Mouse (Mus musculus): Measurements from ENCODE around the gene Mrtfb. TPM values are rescaled to one million over a fixed set of nuclear protein-coding genes. Genes with fewer than 3 reads are reported as not detected.
A peak's percentile ranks its signal among the peaks of the same experiment; 100 is the strongest.

Mrtfb gene
- polyA plus RNA-seq, 1 experiment = 67.5 TPM

DNA sequence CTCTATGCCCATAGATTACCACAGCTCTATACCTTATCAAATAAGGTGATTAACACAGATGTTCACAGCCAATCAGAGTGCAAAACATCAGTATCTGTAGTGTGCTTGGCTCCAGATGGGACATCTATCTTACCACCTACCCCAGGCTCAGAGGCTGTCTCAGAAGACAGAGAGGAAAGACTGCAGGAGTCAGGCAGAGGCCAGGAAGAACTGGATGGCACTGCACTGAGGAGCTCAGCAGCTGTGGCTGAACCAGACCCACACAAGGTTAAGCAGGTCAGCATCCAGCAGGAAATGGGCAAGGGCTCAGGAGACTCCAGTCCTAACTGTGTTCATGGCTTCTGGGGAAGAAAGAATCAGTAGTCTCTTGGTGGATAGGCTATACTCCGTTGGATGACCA lies 55.1 kb downstream of the Mrtfb start:
- Histone ChIP-seq H3K4me1 (ENCODE audit: control insufficient read depth, insufficient read depth, low read length) (peaks cover 12% of the 10 kb centered on the region), H3K27ac (ENCODE audit: insufficient read depth, low read length) (no peak overlapping the region), H3K4me3 (ENCODE audit: insufficient read depth, low read length) (no peak overlapping the region)
- no peak for TF ChIP-seq POLR2A (IDR thresholded peaks at IDR 0.05; ENCODE audit: extremely low read depth, insufficient read depth, low read length)
- TF ChIP-seq CTCF (IDR thresholded peaks at IDR 0.05; ENCODE audit: extremely low read depth, insufficient read depth, low read length) = no peak

DNA sequence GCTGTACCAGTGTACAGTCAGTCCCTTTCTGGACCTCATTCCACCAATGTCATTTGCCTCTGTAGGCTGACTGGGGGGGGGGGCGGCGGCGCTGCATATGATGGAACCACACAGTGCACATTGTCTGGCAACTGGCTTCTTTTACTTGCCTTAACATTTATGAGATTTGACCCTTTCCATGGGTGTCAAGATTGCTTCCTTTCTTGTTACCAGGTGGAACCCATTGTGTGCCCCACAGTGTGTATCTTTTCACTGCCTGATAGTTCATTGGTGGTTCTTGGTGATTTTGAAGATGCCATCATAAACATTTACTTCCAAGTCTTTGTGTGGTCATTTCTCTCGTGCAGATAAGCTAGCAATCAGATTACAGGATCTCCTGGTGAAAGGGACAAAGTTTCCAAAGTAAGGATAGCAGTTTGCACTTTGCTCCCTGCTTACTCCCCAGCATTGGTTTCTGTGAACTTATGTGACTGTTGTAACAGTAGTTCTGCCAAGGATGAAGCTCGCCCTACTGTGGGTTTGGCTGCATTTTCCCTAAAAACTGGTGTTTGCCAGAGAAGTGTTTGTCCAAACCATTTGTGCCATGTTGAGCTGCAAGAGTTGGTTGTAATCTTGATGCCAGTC lies 56.9 kb downstream of the Mrtfb start:
- Histone ChIP-seq H3K27ac (ENCODE audit: insufficient read depth, low read length) (no peak overlapping the region), H3K4me1 (ENCODE audit: control insufficient read depth, insufficient read depth, low read length) (peaks cover 9% of the 10 kb centered on the region), H3K4me3 (ENCODE audit: insufficient read depth, low read length) (no peak overlapping the region)
- no peak for TF ChIP-seq POLR2A (IDR thresholded peaks at IDR 0.05; ENCODE audit: extremely low read depth, insufficient read depth, low read length)
- TF ChIP-seq CTCF (IDR thresholded peaks at IDR 0.05; ENCODE audit: extremely low read depth, insufficient read depth, low read length) = no peak

DNA sequence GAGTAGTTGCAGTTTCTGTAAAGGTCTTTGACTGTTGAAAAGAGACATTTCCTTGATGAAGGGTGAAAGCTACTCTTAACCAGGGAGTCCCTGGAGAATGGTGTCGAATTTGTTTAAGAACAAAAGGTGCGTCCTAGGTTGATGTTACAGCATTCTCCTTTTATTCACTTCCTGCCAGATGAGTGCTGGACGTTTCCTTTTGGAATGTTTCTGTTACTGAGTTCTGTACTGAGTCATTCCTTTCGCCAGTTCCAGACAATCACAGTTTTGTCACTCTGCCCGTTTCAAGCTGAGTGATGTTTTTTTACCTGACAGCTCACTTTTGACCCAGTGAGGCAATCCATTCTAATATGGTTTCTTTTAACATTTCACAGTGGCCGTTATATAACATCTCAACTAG lies 67.5 kb downstream of the Mrtfb start:
- Histone ChIP-seq H3K4me3 (ENCODE audit: insufficient read depth, low read length) (no peak overlapping the region), H3K4me1 (ENCODE audit: control insufficient read depth, insufficient read depth, low read length) (peaks cover 2% of the 10 kb centered on the region; the same call in 1 of the 2 replicates), H3K27ac (ENCODE audit: insufficient read depth, low read length) (peak overlapping the region; percentile 65)
- no peak for TF ChIP-seq CTCF (IDR thresholded peaks at IDR 0.05; ENCODE audit: extremely low read depth, insufficient read depth, low read length)
- TF ChIP-seq POLR2A (IDR thresholded peaks at IDR 0.05; ENCODE audit: extremely low read depth, insufficient read depth, low read length) = no peak

DNA sequence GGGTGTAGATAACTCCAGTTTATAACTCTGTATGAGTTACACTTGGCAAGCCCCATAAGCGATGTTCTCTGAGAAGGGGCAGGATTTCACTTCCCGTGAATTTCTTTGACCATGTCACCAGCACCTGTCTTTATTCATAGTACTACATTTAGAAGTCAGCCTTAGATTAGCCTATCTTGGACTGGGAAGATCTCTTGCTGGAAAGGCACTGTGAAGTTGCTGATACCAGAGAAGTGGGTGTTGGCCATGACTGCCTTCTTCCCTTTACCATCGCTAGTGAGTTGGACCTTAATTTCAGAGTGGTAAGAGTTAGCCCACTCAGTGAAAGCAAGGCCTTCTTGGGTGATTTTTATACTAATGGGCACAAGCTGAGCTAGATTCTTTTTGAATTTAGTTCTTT lies 70.3 kb downstream of the Mrtfb start:
- Histone ChIP-seq H3K27ac (ENCODE audit: insufficient read depth, low read length) (no peak overlapping the region), H3K4me3 (ENCODE audit: insufficient read depth, low read length) (no peak overlapping the region)
- TF ChIP-seq CTCF (IDR thresholded peaks at IDR 0.05; ENCODE audit: extremely low read depth, insufficient read depth, low read length) (no peak), POLR2A (IDR thresholded peaks at IDR 0.05; ENCODE audit: extremely low read depth, insufficient read depth, low read length) (no peak)

DNA sequence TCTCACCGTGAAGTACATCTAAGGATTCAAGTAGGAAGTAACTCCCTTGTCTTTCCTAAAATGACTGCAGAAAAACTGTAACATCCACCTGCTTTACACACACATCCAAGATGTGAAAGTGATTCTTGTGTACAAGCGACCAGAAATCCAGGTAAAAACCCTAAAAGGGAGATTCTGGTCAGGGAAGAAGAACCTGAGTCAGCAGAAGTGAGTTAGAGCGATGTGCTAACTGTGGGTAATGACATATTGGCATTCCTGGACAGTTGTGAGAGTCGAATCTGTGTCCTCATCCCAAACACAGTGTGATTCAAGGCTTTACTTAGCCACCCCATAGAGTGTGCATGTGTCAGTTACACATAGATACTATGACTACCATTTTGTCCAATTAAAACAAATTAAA lies 72.4 kb downstream of the Mrtfb start:
- Histone ChIP-seq H3K27ac (ENCODE audit: insufficient read depth, low read length) (no peak overlapping the region), H3K4me3 (ENCODE audit: insufficient read depth, low read length) (no peak overlapping the region), H3K4me1 (ENCODE audit: control insufficient read depth, insufficient read depth, low read length) (peaks cover 5% of the 10 kb centered on the region)
- no peak for TF ChIP-seq POLR2A (IDR thresholded peaks at IDR 0.05; ENCODE audit: extremely low read depth, insufficient read depth, low read length)
- TF ChIP-seq CTCF (IDR thresholded peaks at IDR 0.05; ENCODE audit: extremely low read depth, insufficient read depth, low read length) = no peak

More for the DNA sequence above, 70.3 kb downstream of the Mrtfb start:
- H3K4me1 ChIP-seq (ENCODE audit: control insufficient read depth, insufficient read depth, low read length) = peaks cover 3% of the 10 kb centered on the region; the same call in 1 of the 2 replicates

DNA sequence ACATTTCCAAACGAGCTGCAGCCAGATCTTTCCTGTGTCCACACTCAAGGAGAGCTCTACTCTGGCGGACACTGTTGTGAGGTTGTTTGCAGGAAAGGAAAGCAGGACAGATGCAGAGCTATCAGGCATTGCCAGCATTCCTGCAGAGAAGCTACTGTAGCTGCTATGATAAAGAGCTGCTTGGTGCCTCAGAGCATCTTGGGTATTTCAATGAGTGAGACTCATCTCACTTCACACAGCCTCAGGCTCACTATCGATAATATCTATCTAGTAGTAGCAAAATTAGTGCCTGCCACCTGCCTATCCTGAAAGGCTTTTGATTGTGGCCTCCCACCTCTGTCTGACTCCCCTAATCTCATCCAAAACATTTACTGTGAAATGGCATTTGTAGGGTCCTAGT lies 73.4 kb downstream of the Mrtfb start:
- Histone ChIP-seq H3K4me1 (ENCODE audit: control insufficient read depth, insufficient read depth, low read length) (peaks cover 5% of the 10 kb centered on the region), H3K4me3 (ENCODE audit: insufficient read depth, low read length) (no peak overlapping the region), H3K27ac (ENCODE audit: insufficient read depth, low read length) (no peak overlapping the region)
- TF ChIP-seq POLR2A (IDR thresholded peaks at IDR 0.05; ENCODE audit: extremely low read depth, insufficient read depth, low read length) (no peak), CTCF (IDR thresholded peaks at IDR 0.05; ENCODE audit: extremely low read depth, insufficient read depth, low read length) (no peak)

DNA sequence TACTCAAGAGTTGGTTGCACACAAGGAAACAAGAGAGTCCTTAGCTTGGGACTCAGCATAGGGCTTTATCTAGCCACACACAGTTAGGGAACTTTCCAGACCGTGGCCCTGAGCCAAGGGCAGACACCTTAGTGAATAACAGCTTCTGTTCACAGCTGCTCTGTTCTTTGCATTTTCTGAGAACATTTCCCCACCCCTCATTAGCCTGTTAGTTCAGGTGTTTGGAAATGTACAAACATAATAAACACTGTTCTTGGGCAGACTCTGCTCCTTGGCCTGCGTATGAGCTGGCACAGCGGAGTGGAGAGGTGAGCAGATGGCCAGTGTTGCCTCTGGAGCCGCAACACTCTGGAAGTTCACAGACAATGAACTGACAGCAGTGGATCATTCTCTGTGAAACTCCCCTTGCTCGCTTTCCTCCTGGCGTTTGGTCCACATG lies 74.0 kb downstream of the Mrtfb start:
- no peak overlapping the region for H3K4me3 ChIP-seq (ENCODE audit: insufficient read depth, low read length)
- H3K27ac ChIP-seq (ENCODE audit: insufficient read depth, low read length) = no peak overlapping the region
- TF ChIP-seq CTCF (IDR thresholded peaks at IDR 0.05; ENCODE audit: extremely low read depth, insufficient read depth, low read length) = no peak
- TF ChIP-seq POLR2A (IDR thresholded peaks at IDR 0.05; ENCODE audit: extremely low read depth, insufficient read depth, low read length) = no peak
- peaks cover 5% of the 10 kb centered on the region for H3K4me1 ChIP-seq (ENCODE audit: control insufficient read depth, insufficient read depth, low read length)

DNA sequence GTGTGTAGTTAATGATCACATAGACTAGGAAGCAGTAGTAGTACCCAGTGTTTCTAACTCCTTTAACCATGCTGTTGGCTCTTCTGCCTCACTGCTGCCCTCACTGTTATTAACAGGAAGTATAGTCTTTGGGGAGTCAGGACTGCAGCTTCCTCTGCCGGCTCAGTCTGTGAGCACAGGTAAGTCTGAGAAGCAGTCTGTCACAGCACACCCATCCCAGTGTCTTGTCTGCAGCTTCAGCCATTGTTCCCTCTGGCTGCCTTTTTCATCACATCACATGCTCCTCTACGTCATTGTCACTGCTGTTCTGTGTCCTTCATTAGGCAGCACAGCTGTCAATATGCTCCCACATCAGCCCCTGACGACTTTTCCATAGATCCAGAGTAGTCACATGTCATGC lies 75.6 kb downstream of the Mrtfb start:
- Histone ChIP-seq H3K4me1 (ENCODE audit: control insufficient read depth, insufficient read depth, low read length) (peaks cover 5% of the 10 kb centered on the region), H3K27ac (ENCODE audit: insufficient read depth, low read length) (no peak overlapping the region), H3K4me3 (ENCODE audit: insufficient read depth, low read length) (no peak overlapping the region)
- TF ChIP-seq CTCF (IDR thresholded peaks at IDR 0.05; ENCODE audit: extremely low read depth, insufficient read depth, low read length) = 0 out of 2 replicates have a peak, but pooled peaks have one; percentile 1
- TF ChIP-seq POLR2A (IDR thresholded peaks at IDR 0.05; ENCODE audit: extremely low read depth, insufficient read depth, low read length) = no peak

DNA sequence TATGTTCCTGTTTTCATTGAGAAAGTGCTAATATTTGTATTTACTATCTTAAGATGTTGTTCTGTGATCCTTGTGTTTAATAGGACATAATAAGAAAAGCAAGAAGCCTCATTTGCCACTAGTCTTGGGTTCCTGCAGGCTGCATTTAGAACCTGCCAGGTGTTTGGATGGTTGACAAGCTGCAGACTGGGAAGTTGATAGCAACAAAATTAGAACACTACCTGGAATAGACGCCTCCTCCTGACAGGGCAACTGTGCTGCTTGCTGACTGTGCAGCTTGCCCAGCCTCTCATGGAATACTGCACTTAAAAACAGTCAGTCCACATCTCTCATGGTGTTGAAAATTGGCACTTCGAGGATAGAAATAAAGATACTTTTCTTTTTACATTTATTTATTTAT lies 76.3 kb downstream of the Mrtfb start:
- Histone ChIP-seq H3K4me3 (ENCODE audit: insufficient read depth, low read length) (no peak overlapping the region), H3K27ac (ENCODE audit: insufficient read depth, low read length) (no peak overlapping the region), H3K4me1 (ENCODE audit: control insufficient read depth, insufficient read depth, low read length) (peaks cover 6% of the 10 kb centered on the region)
- no peak for TF ChIP-seq POLR2A (IDR thresholded peaks at IDR 0.05; ENCODE audit: extremely low read depth, insufficient read depth, low read length)
- no peak for TF ChIP-seq CTCF (IDR thresholded peaks at IDR 0.05; ENCODE audit: extremely low read depth, insufficient read depth, low read length)

DNA sequence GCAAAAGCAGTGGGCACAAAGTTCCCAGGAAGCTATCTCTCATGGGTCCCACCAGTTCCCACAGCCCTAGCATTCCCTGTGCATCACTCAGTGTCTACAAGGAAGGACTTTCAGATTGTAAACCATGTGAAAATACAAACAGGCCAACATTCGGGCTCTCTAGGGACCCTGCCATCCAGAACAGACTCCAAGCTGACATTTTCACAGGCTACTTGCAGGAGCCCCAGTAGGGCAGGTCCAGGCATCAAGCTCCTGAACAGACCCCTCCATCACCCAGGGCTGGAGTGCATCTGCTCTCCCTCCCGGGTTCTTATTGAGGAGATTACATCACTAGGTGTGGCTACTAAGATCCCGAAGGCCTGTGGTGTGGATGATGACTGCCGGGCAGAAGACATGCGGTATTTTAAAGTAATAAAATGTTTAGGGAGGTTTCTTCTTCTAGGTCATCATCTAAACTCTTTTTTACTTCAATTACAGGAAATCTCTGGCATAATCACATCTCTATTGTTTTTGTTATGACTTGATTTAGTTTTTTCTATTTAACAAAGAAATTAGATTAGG lies 77.6 kb downstream of the Mrtfb start:
- no peak overlapping the region for H3K4me3 ChIP-seq (ENCODE audit: insufficient read depth, low read length)
- no peak for TF ChIP-seq POLR2A (IDR thresholded peaks at IDR 0.05; ENCODE audit: extremely low read depth, insufficient read depth, low read length)
- no peak for TF ChIP-seq CTCF (IDR thresholded peaks at IDR 0.05; ENCODE audit: extremely low read depth, insufficient read depth, low read length)
- peaks cover 9% of the 10 kb centered on the region for H3K4me1 ChIP-seq (ENCODE audit: control insufficient read depth, insufficient read depth, low read length)
- no peak overlapping the region for H3K27ac ChIP-seq (ENCODE audit: insufficient read depth, low read length)

All from cortical plate, adult 2 months (tissue).